Mouse (Mus musculus) gastrocnemius, adult 18-20 months (tissue): ENCODE measurements around the gene Cttnbp2nl. TPM values are rescaled to one million over a fixed set of nuclear protein-coding genes. Genes with fewer than 3 reads are reported as not detected.
A peak's percentile ranks its signal among the peaks of the same experiment; 100 is the strongest.

ENCODE experiments used
- DNase-seq: peaks from one replicate; pipeline ENCODE4 v3.0.0; 2021; ENCODE audit warnings: low spot score
- long read RNA-seq, 2 experiments: library from polyadenylated mRNA; stranded (forward); transcript quantifications; one replicate each; pipeline ENCODE4 v2.0.0; 2021
- total RNA-seq, 2 experiments: library from RNA; stranded (reverse); gene quantifications; 2 replicates each; pipeline ENCODE4 v1.2.3; 2021

Gene Cttnbp2nl
- 1 to 10 TPM; 5.8 to 6.3 TPM for total RNA-seq
- long read RNA-seq, experiment 1, full-length matches to known transcripts = 5 of 9 reads
- long read RNA-seq, experiment 1, partial matches to known transcripts = 2 of 9 reads
- long read RNA-seq, experiment 1, other reads (novel, unspliced or antisense) = 2 of 9 reads
- long read RNA-seq, experiment 2, full-length matches to known transcripts = 3 of 6 reads
- long read RNA-seq, experiment 2, partial matches to known transcripts = 0 of 6 reads
- long read RNA-seq, experiment 2, other reads (novel, unspliced or antisense) = 3 of 6 reads

- peak; percentile 99 for DNase-seq
Observed at GRCm38 (mm10) chr3:105052937-105053697, at the start of gene Cttnbp2nl. Gene Cttnbp2nl (minus strand): TSS chr3:105053146.

- no peak for DNase-seq
Observed at GRCm38 (mm10) chr3:105100270-105100589, 47.3 kb upstream of the Cttnbp2nl start.

- peak; percentile 4 for DNase-seq
Observed at GRCm38 (mm10) chr3:105099526-105100269, 46.8 kb upstream of the Cttnbp2nl start.

GRCm38 (mm10) chr3:105097581-105097980 lies 44.6 kb upstream of the Cttnbp2nl start:
- no peak for DNase-seq

GRCm38 (mm10) chr3:105095026-105095425 lies 42.1 kb upstream of the Cttnbp2nl start:
- DNase-seq = no peak

- no peak for DNase-seq
Observed at GRCm38 (mm10) chr3:105094448-105094847, 41.5 kb upstream of the Cttnbp2nl start.

GRCm38 (mm10) chr3:105092721-105093505 lies 40.0 kb upstream of the Cttnbp2nl start:
- no peak for DNase-seq

- peak; percentile 37 for DNase-seq
Observed at GRCm38 (mm10) chr3:105090981-105091380, 38.0 kb upstream of the Cttnbp2nl start.

GRCm38 (mm10) chr3:105090147-105090546 lies 37.2 kb upstream of the Cttnbp2nl start:
- DNase-seq = no peak

GRCm38 (mm10) chr3:105088638-105089037 lies 35.7 kb upstream of the Cttnbp2nl start:
- no peak for DNase-seq

- DNase-seq = no peak
Observed at GRCm38 (mm10) chr3:105087344-105087743, 34.4 kb upstream of the Cttnbp2nl start.

- peak; percentile 53 for DNase-seq
Observed at GRCm38 (mm10) chr3:105078231-105078826, 25.4 kb upstream of the Cttnbp2nl start.

GRCm38 (mm10) chr3:105075796-105076195 lies 22.9 kb upstream of the Cttnbp2nl start:
- no peak for DNase-seq

GRCm38 (mm10) chr3:105072536-105072935 lies 19.6 kb upstream of the Cttnbp2nl start:
- DNase-seq = no peak

GRCm38 (mm10) chr3:105071251-105071650 lies 18.3 kb upstream of the Cttnbp2nl start:
- DNase-seq = no peak

GRCm38 (mm10) chr3:105070553-105070952 lies 17.6 kb upstream of the Cttnbp2nl start:
- DNase-seq = no peak

- no peak for DNase-seq
Observed at GRCm38 (mm10) chr3:105066544-105066943, 13.6 kb upstream of the Cttnbp2nl start, which contains the start of gene 4930564D02Rik. Gene 4930564D02Rik (plus strand): TSS chr3:105066844.

- no peak for DNase-seq
Observed at GRCm38 (mm10) chr3:105062676-105063075, 9.7 kb upstream of the Cttnbp2nl start.

- no peak for DNase-seq
Observed at GRCm38 (mm10) chr3:105061991-105062390, 9.0 kb upstream of the Cttnbp2nl start.

GRCm38 (mm10) chr3:105061496-105061895 lies 8.6 kb upstream of the Cttnbp2nl start:
- DNase-seq = no peak

GRCm38 (mm10) chr3:105060992-105061391 lies 8.0 kb upstream of the Cttnbp2nl start:
- DNase-seq = no peak
